Mouse (Mus musculus) inflammation-experienced regulatory T-cells (primary cell): ENCODE results near the gene Ano5. TPM values are rescaled to one million over a fixed set of nuclear protein-coding genes. Genes with fewer than 3 reads are reported as not detected.

Experiments
- polyA plus RNA-seq, 2 experiments: library from polyadenylated mRNA; unstranded; fragments of 100-300 nt; shearing (Covaris generic); gene quantifications; one replicate each; pipeline ENCODE4 v1.2.1; 2017

Gene Ano5
- polyA plus RNA-seq = under 1 TPM in 1 of 2 experiments, not detected in 1; 0.10 TPM

DNA sequence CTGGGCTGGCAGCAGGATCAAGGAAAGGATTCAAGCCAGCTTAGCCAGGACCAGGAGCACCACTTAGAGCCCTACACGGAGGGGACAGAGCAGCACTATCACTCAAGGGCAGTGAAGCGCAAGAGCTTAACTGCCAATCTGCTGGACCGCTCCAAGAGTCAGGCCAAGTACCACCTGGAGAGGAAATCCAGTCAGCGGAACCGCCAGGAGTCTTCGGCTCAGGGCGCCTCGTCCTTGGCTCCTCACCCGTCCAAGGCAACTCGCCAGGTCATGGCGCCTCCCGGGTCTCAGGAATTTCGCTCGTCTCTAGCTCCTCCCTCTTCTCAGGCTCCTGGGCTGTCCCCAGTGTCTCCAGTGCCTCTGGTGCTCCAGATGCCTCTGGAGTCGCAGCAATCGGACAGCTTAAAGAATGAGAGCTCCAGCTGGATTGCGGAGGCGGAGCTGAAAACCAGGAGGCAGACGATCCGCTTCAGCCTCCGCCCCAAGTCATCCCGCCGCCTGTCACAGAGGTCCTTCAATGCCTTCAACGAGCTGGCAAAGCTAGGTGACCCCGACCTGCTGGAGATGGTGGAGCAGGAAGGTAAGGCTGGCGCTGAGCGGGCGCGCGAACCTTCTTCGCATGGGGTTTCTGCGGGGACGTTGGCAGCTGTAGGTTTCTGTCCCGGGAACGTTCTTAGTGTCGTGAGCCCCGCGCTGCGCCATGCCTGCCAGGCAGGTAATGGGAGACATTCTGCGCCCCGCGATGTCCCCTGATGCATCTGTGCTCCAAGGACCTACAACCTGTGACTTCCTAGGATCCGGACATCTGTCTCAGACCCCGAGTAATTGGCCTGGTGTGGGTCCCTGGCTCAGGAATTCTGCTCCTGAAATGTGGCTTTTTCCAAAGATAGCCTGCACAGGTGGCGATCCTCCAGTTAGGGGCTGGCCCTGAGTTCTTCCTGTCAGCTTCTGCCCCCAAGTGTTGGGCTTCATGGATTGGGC lies at the start of gene Ano5:
Gene Ano5 (plus strand): TSS at position 359 of the 981 bp plus-strand sequence.

DNA sequence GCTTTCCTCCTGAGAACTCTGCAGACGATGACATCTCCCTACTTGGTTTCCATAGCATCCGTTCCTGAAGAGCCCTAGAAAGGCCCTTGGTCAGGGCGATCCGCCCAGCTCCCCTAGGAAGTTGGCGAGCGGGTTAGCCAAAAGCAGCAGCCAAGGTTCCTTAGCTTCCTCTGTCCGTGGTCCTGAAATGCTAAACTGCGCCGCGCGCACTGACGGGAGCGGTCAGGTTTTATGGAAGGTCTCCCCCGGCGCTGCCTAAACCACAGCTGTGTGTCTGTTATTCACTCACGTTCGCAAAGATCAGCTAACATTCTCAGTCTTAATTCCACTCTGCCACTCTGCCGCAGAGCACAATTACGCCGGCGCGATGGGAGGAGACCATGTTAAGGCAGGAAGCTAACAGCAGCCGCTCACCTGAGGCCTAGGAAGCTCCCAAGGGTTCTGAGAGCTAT lies 110.9 kb downstream of the Ano5 start, which contains the start of gene Slc17a6:
Gene Slc17a6 (plus strand): TSS at position 313 of the 452 bp plus-strand sequence.

Other genes with a start within 250 kb of the Ano5 start
- under 1 TPM; 0.13 to 0.25 TPM for gene Slc17a6, start 111.0 kb downstream of the Ano5 start, polyA plus RNA-seq